Mouse (Mus musculus): ENCODE measurements around the gene Dctpp1.
A peak's percentile ranks its signal among the peaks of the same experiment; 100 is the strongest.
"Not testable (repeated sequence)": the region's sequence is repeated elsewhere in the genome, so short reads cannot be mapped to it uniquely, and the experiment has no call there.

Gene Dctpp1

DNA sequence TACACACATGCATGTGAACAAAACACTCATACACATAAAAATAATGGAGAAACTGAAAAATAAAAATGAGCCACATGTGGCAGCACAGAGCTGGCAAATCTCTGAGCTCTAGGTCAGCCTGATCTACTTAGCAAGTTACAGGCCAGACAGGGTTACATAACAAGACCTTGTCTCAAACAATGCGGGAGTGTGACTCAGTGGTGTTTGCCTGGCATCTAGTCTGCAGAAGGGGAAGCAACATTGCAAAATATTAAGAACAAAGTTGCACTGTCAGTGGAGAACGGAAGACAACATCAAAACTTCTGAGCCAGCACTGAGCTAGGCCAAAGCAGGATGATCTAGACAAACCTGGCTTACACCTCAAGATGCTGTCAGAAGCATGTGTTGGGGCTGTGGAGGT is 9.7 kb upstream of the Dctpp1 start:
- DNase-seq, result no peak

DNA sequence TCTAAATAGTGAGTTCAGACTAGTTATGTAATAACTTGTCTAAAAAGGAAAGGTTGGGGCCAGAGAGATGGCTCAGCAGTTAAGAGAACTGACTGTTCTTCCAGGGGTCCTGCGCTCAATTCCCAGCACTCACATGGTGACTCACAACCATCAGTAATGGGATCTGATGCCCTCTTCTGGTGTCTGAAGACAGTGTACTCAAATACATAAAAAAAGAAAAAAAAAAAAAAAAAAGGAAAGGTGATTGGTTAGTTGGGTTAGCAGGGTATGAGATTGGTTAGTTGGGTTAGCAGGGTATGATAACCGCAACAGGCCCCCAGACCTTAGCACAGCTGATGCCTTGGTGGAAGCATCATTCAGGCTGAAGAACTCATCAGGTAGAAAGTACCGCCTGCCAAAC is 3.0 kb upstream of the Dctpp1 start:
- DNase-seq, result no peak

DNA sequence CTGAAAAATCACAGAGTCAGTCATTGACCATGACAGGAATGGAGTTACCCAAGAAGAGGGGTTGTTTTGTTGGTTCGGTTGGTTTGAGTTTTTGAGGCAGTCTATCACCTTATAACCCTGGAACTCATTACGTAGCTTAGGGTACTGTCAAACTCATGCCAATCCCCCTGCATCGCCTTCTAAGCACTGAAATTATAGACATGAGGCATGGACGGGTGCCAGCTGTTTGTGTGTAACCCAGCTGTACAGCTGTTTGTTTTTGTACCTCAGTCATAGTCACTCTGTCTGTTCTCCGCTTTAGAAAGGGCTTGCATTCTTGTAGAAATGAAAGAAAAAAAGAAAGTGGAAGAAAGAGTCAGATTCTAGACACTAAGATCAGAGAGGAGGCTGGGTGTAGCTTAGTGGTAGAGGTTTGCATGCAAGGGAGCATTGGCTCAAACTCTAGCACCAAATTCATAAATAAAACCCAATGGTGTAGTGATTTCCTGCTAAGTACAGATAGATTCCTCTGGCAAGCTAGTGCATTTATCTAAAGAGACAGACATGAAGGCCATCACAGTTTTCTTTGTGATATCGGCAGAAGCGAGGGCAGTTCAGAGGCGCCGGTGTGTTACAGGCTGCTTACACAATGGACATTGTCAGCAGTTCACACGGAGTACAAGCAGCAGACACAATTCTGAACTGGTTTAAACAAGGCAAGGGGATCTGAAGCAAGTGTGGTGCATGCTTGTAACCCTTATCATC is 1.9 kb upstream of the Dctpp1 start:
- DNase-seq, result no peak

DNA sequence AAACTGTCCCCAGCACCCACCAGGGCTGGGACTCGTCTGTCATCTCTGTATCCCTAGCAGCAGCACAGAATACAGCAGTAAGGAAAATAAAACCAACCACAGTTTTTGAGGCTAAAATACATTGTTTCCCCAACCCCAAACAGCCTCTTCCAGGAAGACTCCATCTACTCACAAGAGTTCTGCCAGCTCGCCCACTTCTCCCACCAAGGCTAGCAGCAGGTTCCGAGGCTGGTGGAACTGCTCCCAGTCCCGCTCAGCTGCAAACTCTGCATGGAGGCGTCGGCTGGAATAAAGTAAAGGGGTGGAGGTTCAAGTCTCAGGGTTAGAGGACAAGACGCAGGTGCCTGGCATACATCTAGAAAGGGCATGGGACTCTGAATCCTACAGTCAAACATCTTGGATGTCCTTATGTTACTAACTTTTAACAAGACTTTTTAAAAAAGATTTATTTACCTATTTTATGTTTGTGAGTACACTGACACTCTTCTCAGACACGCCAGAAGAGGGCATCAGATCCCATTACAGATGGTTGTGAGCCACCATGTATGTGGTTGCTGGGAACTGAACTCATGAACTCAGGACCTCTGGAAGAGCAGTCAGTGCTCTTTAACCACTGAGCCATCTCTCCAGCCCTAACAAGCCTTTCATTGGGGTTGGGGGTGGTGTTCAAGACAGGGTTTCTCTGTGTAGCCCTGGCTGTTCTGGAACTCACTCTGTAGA is 1.2 kb downstream of the Dctpp1 start:
- peak; percentile 50 for DNase-seq

DNA sequence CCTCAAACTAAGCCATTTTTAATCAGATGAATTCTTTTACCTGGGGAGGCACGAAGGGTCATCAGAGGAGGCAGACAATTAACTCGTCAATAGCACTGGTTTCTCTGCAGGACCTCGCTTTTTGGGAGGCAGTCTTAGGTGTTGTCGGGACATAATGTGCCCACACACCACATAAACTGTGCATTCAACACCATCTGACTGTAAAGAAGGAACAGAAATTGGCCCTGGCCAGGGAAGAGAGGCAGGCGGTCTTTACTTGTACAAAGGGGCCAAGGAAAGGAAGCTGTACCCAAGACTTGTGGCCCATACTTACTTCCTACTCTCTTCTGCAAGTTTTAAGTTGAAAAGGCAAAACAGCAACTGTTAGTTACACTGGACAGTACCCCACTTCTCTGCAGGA is 4.0 kb downstream of the Dctpp1 start:
- DNase-seq, result no peak

DNA sequence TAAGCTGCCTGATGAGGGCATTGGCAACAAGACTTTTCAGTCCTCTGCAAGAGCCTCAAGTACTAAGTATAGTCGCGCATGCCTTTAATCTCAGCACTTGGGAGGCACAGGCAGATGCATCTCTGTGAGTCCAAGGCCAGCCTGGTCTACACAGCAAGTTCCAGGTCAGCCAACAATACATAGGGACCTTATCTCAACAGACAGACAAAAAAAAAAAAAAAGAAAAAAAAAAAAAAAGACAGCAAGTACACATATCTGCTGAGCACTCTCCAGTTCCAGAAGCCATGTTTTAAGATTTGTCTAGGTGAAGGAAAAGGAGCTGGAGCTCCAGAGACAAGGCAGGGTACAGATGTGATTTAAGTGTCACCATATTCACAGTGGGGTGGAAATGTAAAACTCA is 4.5 kb downstream of the Dctpp1 start:
- no peak for DNase-seq

DNA sequence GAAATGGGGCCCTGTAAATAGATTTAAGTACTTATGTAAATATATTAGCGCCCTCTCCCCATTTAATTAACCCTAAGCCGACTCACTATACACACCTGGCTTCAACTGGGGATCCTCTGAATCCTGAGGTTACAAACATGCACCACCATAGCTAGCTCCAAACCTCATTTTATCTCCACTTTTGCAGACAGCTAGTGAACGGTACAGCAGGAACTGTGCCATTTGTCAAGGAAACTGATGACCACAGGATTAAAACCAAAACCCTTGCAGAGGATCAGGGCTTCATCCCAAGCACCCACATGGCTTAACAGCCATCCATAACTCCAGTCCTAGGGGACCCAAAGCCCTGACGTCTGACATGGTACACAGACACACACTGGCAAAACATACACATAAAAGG is 5.5 kb downstream of the Dctpp1 start:
- DNase-seq, result no peak

DNA sequence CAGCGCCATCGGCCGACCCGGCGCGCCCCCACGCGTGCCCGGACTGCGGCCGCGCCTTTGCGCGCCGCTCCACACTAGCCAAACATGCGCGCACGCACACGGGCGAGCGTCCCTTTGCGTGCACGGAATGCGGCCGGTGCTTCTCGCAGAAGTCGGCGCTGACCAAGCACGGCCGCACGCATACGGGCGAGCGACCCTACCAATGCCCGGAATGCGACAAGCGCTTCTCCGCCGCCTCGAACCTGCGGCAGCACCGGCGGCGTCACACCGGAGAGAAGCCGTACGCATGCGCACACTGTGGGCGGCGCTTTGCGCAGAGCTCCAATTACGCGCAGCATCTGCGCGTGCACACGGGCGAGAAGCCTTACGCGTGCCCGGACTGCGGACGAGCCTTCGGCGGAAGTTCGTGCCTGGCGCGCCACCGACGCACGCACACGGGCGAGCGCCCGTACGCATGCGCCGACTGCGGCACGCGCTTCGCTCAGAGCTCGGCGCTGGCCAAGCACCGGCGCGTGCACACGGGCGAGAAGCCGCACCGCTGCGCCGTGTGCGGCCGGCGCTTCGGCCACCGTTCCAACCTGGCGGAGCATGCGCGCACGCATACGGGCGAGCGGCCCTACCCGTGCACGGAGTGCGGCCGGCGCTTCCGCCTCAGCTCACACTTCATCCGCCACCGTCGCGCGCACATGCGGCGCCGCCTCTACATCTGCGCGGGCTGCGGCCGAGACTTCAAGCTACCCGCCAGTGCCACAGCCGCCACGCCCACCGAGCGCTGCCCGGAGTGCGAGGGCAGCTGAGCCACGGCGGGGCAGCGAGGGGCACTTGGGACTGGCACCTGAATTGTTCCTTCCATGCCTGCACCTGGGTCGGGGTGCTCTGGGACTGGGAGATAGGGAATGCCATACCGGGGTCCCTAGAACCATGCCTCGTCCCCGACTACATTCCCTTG is 6.4 kb downstream of the Dctpp1 start:
- DNase-seq, result peak; percentile 96

DNA sequence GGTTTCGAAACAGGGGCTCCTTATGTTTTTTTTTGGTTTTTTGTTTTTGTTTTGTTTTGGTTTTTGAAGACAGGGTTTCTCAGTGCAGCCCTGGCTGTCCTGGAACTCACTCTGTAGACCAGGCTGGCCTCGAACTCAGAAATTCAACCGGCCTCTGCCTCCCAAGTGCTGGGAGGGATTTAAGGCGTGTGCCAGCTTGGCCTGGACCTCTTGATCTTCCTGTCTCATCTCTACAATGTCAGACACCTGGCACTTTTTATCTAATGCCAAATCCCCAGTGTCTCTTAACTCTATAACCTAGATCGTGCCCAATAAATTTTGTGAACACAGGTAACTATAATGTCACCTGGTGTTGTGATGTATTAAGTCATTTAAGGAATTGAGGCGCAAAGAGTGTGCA is 7.2 kb downstream of the Dctpp1 start:
- DNase-seq, result no peak

DNA sequence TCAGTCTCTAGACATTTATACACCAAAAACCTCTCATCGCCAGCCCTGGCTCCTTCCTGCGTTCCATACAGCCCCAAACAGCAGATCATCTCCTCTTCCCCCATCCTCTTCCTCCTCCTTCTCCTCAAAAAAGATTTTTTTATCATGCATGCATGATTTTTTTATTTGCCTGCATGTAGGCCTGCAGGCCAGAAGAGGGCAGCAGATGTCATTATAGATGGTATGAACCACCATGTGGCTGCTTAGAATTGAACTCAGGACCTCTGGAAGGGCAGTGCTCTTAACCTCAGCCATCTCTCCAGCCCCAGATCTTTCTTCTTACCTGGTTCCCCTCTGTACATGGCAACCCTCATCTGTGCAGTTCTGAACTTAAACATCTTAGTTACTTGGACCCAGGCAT is 8.1 kb downstream of the Dctpp1 start:
- DNase-seq, result no peak

DNA sequence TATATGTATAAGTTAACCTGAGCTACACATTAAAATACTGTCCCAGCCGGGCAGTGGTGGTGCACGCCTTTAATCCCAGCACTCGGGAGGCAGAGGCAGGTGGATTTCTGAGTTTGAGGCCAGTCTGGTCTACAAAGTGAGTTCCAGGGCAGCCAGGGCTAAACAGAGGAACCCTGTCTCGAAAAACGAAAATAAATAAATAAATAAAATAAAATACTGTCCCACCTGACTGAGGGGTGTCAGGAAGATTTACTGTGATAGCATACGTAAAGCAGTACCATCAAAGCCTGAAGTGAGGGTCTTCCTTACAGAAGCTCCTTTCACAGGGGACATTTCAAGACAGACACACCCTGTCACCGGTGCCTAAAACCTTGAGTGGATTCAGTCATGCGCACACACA is 10.0 kb downstream of the Dctpp1 start:
- not testable (repeated sequence) for DNase-seq

DNA sequence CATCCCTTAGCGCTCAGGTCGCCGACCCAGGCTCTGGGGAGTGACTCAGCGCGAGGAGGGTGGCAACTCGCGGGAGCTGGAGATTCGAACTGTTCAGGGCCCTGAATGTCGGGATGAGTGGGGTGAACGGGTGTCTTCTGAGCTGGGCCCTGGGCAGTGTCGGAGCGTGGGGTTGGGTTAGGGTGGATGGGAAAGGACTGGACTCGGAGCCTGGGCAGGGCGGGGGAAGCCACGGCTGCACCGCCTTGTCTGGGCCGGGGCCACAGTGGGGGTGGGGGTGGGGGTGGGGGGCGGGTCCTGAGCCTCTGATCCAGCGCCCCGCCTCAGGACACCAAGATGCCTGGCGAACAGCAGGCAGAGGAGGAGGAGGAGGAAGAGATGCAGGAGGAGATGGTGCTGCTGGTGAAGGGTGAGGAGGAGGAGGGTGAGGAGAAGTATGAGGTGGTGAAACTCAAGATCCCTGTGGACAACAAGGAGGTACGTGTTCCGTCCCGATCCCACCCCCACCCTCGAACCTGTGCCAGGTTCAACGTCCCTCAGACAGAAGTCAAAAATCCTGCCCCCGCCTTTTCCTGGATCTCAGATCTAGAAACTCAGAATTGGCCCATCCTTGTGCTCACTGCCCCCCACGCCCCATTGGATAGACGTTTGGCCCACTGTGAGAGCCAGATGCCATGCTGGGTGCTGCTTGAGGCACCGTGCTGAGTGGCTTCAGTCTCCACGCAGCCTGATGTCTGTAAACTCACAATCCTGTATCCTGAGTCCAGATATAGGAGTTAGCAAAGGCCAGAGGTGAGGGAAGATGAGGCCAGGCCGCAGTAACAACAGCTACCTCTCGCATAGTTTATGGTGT is 15.6 kb downstream of the Dctpp1 start:
- peak; percentile 23 for DNase-seq

DNA sequence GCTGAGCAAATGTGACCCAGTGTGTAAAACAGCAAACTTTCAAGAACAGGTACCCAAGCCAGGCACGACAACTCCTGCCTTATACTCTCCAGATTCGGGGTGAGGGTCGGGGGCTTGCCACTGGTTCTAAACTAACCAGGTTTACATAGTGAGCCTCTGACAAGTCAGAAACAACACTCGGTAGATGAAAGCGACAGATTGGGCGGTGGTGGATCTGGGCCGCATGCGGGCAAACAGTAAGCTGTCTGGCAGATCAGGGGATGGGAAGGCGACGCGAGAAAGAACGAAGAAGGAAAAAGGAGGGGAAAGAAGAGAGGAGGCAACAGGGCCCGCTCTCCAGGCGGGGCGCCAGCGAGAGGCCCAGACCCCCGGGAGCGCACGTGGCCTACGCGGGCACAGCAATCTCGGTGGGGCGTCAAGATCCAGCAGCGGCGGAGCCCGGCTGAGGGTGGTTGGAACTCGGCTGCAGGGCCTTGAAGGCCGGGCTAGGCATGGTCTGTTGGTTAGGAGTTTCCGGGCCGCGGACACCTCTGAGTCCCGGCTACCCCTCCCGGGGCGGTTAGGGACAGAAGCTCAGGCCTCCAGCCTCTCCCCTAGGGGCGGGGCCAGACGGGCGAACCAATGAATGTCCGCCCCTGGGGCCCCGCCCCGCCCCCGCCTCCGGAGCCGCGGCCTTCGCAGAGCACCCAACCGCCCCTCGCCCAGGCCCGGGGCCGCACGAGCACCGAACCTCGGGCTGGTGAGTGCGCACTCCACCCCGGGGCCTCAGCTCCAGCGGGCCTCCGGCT is 16.4 kb downstream of the Dctpp1 start, which contains the start of gene Zfp771:
TSS of gene Zfp771 (plus strand) at position 405 of the 788 bp plus-strand sequence.
- peak; percentile 96 for DNase-seq

DNA sequence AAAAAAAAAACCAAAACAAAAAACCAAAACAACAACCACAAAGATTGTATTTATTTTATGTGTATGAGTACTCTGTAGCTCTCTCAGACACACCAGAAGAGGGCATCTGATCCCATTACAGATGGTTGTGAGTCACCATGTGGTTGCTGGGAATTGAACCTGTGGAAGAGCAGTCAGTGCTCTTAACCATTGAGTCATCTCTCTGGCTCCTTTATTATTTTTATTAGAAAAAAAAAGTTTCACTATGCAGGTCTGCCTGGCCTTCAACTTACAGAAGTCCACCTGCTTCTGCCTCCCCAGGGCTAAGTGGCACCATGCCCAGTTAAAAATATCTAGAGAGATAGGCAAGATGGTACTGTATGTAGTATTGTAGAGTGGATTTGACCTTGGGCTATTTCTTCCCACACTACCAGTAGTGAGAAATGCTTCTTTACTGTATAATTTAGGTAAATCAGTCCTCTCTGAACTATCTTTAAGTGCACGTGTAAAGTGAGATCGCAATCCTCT is 17.1 kb downstream of the Dctpp1 start:
- no peak for DNase-seq

DNA sequence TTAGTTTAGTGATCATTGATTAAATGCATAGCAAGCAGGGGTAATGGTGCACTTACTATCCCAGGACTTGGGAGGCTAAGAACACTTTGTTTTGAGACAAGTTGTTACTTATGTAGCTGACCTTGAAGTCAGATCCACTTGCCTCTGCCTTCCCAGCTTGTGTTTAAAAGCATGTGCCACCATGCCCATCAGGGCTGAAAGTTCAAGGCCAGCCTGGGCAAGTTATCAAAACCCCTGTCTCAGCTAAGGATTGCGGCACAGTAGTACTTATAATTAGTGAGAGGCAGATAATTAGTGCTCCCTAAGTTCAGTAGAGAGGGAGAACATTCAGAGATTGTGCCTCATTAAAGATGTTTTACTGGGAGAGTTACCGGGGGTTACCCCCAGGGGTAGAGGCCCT is 25.7 kb downstream of the Dctpp1 start:
- no peak for DNase-seq

DNA sequence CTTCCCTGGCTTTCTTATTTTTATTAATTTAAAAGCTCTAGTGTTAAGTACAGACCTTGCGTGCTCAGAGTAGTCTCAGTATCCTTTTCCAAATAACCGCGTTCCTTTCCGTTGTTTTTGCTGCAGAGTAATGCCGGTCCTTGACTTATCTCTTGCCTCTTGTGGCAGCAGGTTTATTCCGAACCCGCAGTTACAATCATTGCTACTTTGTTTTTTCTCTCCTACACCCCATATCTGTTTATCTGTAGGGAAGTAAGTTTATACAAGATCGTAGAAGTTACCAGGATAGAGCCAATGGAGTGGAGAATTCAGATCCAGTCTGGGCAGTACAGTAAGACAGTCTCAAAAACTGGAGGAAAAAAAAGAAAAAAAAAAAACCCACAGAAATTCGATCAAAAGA is 26.7 kb downstream of the Dctpp1 start:
- DNase-seq, result no peak

DNA sequence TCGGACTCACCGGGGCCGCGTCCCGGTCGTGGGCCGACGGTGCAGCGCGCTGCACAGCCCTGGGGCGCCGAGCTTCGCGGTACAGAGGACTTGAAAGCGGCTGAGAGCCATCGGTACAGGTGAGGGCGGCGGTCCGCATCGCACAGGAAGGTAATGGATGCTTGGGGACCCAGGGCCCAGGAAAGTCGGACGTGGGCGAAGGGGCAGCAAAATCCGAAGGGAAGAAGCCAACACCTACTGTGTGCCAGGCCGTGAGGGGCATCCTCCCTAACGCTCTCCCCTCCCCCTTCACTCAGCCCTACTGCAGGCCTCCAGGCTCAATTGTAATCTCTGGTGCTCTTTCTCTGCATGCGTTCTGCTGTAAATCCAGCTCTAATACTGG is 27.1 kb downstream of the Dctpp1 start:
- DNase-seq, result peak; percentile 21

DNA sequence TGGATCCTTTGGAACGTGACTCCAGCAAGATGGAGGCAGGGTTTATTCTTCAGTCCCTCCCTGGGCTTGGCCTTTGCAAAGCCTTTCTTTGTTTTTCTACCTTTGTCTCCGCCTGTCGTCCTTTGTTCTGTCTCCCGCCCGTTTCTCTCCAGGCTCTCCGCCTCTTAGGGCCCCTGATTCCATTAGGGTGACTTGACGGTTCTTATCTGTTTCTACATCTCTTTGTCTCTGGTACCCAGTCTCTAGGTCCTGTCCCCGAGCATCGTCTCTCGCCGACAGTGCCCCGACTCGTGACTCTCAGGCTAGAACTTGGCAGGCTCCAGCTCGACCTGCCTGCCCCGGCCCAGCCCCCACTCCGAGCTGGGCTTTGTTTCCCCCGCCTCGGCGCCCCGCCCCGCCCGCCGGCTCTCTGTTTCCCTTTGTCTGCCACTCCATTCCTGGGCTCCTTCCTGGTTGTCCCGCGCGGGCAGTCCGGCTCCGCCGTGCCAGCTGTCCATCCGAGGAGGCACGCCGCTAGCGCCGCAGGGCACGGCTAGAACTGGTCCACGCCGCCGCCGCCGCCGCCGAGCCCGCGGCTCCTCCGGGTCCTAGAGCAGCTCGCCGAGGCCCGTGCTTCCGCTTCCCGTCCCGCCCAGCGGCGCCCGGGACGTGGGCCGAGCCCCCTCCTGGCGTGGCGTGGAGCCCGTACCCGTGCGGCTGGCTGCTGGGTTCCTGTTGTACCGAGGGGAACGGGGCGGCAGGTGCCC is 27.7 kb downstream of the Dctpp1 start, which contains the start of the genes Zfp553 and Sept1:
TSS of gene Zfp553 (plus strand) at position 440 of the 746 bp plus-strand sequence.
TSS of gene Sept1 (minus strand) at position 509 of the 746 bp plus-strand sequence.
- DNase-seq, result peak; percentile 88

DNA sequence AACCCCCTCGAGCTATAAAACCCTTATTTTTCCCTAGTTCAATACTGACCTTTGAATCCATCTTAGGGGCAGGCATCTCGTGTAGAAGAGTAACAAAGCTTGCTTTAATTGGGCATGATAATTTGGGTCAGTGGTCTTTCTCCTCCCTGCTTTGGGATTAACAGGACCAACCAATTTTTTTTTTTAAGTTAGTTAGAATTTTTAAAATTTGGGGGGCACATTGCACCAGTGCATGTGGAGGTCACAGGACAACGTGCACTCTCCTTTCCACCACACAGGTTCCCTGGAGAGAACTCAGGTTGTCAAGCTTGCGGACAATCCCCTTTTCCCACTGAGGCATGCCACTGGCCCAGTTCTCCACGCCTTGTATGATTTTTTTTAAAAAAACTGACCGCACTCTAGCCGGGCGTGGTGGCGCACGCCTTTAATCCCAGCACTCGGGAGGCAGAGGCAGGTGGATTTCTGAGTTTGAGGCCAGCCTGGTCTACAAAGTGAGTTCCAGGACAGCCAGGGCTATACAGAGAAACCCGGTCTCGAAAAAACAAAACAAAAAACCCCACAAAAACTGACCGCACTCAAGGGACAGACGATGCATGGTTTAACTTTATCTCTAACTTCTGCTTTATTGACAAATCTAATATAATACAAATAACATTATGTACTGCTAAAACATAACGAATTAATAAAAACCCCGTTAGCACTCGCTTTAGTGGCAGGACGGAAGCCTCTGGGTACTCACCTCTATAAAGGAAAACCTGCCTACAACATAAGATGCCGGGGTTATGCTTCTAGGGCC is 28.5 kb downstream of the Dctpp1 start:
- no peak for DNase-seq
